Mouse (Mus musculus): ENCODE data around the gene Olfr1093. TPM values are rescaled to one million over a fixed set of nuclear protein-coding genes. Genes with fewer than 3 reads are reported as not detected.

Gene Olfr1093
- total RNA-seq (2014; fragmentation: Nextera tagmentation) = not detected in 2 replicates
- not detected in 2 replicates for total RNA-seq (2017)

DNA sequence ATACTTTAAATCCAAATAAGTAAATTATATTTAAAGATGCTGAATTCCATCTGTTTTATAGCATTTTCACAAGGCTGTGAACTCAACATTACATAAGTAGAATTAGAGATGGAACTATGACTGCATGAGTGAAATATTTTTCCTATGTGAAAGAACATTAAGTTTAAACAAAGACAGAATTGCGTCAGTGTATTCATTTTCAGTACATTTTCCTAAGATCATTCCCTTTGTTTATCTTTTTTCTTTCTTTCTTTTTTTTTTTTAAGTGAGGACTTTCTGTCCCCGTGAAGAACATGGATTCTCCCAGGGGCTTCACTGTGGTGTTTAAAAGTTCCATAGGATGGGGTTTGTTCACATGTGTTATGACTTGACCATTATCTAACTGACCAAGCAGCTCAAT, at the start of gene Olfr1093:
Gene Olfr1093 (plus strand): TSS at position 301 of the 400 bp plus-strand sequence.
- ATAC-seq (replicated peaks; ENCODE audit: low FRiP score, low TSS enrichment, poor library complexity, severe bottlenecking) = no peak

GRCm38 (mm10) chr2:86733601-86734000, 48.7 kb upstream of the Olfr1093 start, which contains the start of gene Olfr1089:
Gene Olfr1089, minus strand, starts transcription at chr2:86733701.
- no peak for ATAC-seq (replicated peaks; ENCODE audit: low FRiP score, low TSS enrichment, poor library complexity, severe bottlenecking)

DNA sequence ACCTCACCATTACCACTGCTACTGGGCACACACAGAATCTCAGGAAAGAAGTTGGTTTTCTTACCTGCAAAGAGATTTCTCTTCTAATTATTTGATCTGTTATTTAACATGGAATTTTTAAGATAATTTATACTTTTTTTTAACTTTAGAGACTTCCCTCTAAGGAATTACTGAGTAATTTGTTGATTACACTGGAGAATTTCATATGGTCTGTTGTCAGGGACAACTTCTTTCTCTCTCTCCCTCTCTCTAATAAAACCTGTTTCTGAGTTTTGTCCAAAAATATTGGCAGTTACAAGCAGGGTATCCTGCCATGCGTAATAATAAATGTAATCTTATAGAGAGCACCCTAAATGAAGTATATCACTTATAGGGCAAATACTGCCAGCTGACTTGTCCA, 23.4 kb upstream of the Olfr1093 start, which contains the start of gene Olfr1090:
Gene Olfr1090 (minus strand): TSS at position 101 of the 400 bp plus-strand sequence.
- no peak for ATAC-seq (replicated peaks; ENCODE audit: low FRiP score, low TSS enrichment, poor library complexity, severe bottlenecking)

GRCm38 (mm10) chr2:86761050-86761449, 21.2 kb upstream of the Olfr1093 start:
- no peak for ATAC-seq (replicated peaks; ENCODE audit: low FRiP score, low TSS enrichment, poor library complexity, severe bottlenecking)

DNA sequence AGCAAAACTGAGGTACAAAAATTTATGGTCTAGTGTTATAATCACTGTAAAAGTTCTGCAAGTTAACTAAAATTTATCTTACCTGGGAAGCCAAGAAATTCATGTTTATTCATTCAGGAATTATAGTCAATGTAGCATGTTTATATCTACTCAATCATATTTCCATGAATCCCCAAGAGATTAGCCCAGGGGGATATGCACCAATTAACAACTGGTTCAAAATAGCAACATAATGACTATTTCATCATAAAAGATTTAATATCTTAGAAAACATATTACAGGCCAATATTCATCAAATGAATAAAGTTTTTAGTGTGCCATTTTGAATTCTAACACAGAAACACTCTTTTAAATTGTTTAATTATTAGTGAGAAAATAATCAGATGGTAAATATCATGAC, 27.6 kb downstream of the Olfr1093 start, which contains the start of gene Olfr141:
Gene Olfr141 (minus strand): TSS at position 101 of the 400 bp plus-strand sequence.
- no peak for ATAC-seq (replicated peaks; ENCODE audit: low FRiP score, low TSS enrichment, poor library complexity, severe bottlenecking)

DNA sequence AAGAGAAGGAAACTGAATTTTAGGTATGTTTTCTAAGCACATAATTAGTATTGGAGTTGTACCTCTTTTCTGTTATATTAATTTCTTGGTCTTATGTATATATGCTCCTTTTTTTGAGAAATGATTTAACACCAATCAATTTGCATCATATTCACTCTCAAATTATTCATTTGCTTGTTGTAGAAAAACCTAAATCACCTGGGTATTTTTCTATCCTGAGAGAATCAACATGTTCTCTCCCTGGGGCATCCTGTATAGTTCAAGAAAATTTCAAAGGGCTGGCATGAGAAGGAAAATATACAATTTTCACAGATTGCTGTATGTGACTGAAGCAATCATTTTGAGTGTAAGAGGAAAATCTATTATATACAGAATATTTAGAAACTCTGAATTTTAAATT, 42.1 kb downstream of the Olfr1093 start, which contains the start of gene Olfr1094:
Gene Olfr1094 (plus strand): TSS at position 301 of the 400 bp plus-strand sequence.
- no peak for ATAC-seq (replicated peaks; ENCODE audit: low FRiP score, low TSS enrichment, poor library complexity, severe bottlenecking)

Other genes starting within 250 kb of the Olfr1093 start
- gene Olfr1079, start 240.0 kb upstream of the Olfr1093 start, total RNA-seq (2014; fragmentation: Nextera tagmentation) = not detected in 2 replicates
- gene Olfr1079, start 240.0 kb upstream of the Olfr1093 start, total RNA-seq (2017) = not detected in 2 replicates
- gene Olfr1080, start 224.2 kb upstream of the Olfr1093 start, total RNA-seq (2014; fragmentation: Nextera tagmentation) = not detected in 2 replicates
- gene Olfr1080, start 224.2 kb upstream of the Olfr1093 start, total RNA-seq (2017) = not detected in 2 replicates
- gene Olfr1082, start 183.5 kb upstream of the Olfr1093 start, total RNA-seq (2014; fragmentation: Nextera tagmentation) = not detected in 2 replicates
- gene Olfr1082, start 183.5 kb upstream of the Olfr1093 start, total RNA-seq (2017) = not detected in 2 replicates
- gene Olfr1084, start 142.8 kb upstream of the Olfr1093 start, total RNA-seq (2014; fragmentation: Nextera tagmentation) = not detected in 2 replicates
- not detected in 2 replicates for gene Olfr1084, start 142.8 kb upstream of the Olfr1093 start, total RNA-seq (2017)
- not detected in 2 replicates for gene Olfr1085, start 120.5 kb upstream of the Olfr1093 start, total RNA-seq (2014; fragmentation: Nextera tagmentation)
- gene Olfr1085, start 120.5 kb upstream of the Olfr1093 start, total RNA-seq (2017) = not detected in 2 replicates
- not detected in 2 replicates for gene Olfr1086, start 102.4 kb upstream of the Olfr1093 start, total RNA-seq (2014; fragmentation: Nextera tagmentation)
- not detected in 2 replicates for gene Olfr1086, start 102.4 kb upstream of the Olfr1093 start, total RNA-seq (2017)
- not detected in 2 replicates for gene Olfr1087, start 84.1 kb upstream of the Olfr1093 start, total RNA-seq (2014; fragmentation: Nextera tagmentation)
- gene Olfr1087, start 84.1 kb upstream of the Olfr1093 start, total RNA-seq (2017) = not detected in 2 replicates
- gene Olfr1089, start 48.8 kb upstream of the Olfr1093 start, total RNA-seq (2014; fragmentation: Nextera tagmentation) = not detected in 2 replicates
- not detected in 2 replicates for gene Olfr1089, start 48.8 kb upstream of the Olfr1093 start, total RNA-seq (2017)
- gene Olfr1090, start 23.5 kb upstream of the Olfr1093 start, total RNA-seq (2014; fragmentation: Nextera tagmentation) = not detected in 2 replicates
- gene Olfr1090, start 23.5 kb upstream of the Olfr1093 start, total RNA-seq (2017) = not detected in 2 replicates
- not detected in 2 replicates for gene Olfr141, start 27.5 kb downstream of the Olfr1093 start, total RNA-seq (2014; fragmentation: Nextera tagmentation)
- not detected in 2 replicates for gene Olfr141, start 27.5 kb downstream of the Olfr1093 start, total RNA-seq (2017)
- gene Olfr1094, start 42.2 kb downstream of the Olfr1093 start, total RNA-seq (2014; fragmentation: Nextera tagmentation) = not detected in 2 replicates
- gene Olfr1094, start 42.2 kb downstream of the Olfr1093 start, total RNA-seq (2017) = not detected in 2 replicates
- gene Olfr1095, start 69.2 kb downstream of the Olfr1093 start, total RNA-seq (2014; fragmentation: Nextera tagmentation) = not detected in 2 replicates
- gene Olfr1095, start 69.2 kb downstream of the Olfr1093 start, total RNA-seq (2017) = not detected in 2 replicates
- gene Gm13723, start 92.3 kb downstream of the Olfr1093 start, total RNA-seq (2014; fragmentation: Nextera tagmentation) = not detected in 2 replicates
- not detected in 2 replicates for gene Gm13723, start 92.3 kb downstream of the Olfr1093 start, total RNA-seq (2017)
- not detected in 2 replicates for gene Olfr1097, start 109.7 kb downstream of the Olfr1093 start, total RNA-seq (2014; fragmentation: Nextera tagmentation)
- gene Olfr1097, start 109.7 kb downstream of the Olfr1093 start, total RNA-seq (2017) = not detected in 2 replicates
- gene Olfr1098, start 142.1 kb downstream of the Olfr1093 start, total RNA-seq (2014; fragmentation: Nextera tagmentation) = not detected in 2 replicates
- gene Olfr1098, start 142.1 kb downstream of the Olfr1093 start, total RNA-seq (2017) = not detected in 2 replicates
- gene Olfr1099, start 178.2 kb downstream of the Olfr1093 start, total RNA-seq (2014; fragmentation: Nextera tagmentation) = not detected in 2 replicates
- not detected in 2 replicates for gene Olfr1099, start 178.2 kb downstream of the Olfr1093 start, total RNA-seq (2017)
- gene Olfr1100, start 197.5 kb downstream of the Olfr1093 start, total RNA-seq (2014; fragmentation: Nextera tagmentation) = not detected in 2 replicates
- not detected in 2 replicates for gene Olfr1100, start 197.5 kb downstream of the Olfr1093 start, total RNA-seq (2017)
- gene Olfr1101, start 208.7 kb downstream of the Olfr1093 start, total RNA-seq (2014; fragmentation: Nextera tagmentation) = not detected in 2 replicates
- gene Olfr1101, start 208.7 kb downstream of the Olfr1093 start, total RNA-seq (2017) = not detected in 2 replicates
- gene Olfr1102, start 215.9 kb downstream of the Olfr1093 start, total RNA-seq (2014; fragmentation: Nextera tagmentation) = not detected in 2 replicates
- gene Olfr1102, start 215.9 kb downstream of the Olfr1093 start, total RNA-seq (2017) = not detected in 2 replicates
- gene Olfr1104, start 244.6 kb downstream of the Olfr1093 start, total RNA-seq (2014; fragmentation: Nextera tagmentation) = not detected in 2 replicates
- not detected in 2 replicates for gene Olfr1104, start 244.6 kb downstream of the Olfr1093 start, total RNA-seq (2017)

All from megakaryocyte-erythroid progenitor cell, adult 5-6 weeks (primary cell).